8 mouse cellular contexts compared by ENCODE assay signal in the genomic region with DNA sequence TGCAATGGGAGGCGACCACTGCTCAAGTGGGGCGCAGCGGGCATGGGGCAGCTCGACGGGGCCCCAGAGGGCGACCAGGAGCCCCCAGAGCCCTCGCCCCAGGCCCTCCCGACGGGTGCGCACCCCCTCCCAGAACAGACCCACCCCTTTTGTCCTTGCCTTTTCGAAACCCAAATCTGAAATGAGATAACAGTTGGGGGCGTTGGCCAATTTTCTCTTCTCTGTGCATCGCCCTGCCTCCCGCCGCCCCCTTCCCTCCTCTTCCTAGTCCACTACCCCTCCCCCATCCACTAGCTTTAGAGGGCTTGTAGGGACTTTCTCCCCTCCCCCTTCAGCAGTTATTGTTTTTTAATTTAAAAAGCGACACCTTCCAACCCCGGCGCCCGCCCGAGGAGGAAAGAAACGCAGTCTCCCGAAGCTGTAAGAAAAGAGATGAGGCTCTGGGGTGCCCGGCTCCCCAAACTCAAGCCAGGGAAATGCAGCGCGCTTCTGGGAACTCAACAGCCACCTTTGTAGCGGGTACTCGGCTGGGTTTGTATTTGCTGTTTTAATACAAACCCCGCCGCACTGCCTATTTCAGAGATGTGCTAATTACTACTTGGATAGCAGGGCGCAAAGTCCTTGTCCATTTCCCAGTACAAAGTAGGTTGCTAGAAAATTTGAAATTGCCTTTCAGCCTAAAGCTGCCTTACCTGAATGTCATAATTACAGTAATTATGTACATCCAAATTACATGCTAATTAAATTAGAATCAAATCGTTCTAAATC. TPM values are rescaled to one million over a fixed set of nuclear protein-coding genes. Genes with fewer than 3 reads are reported as not detected.
DNase-seq lines count a peak whose midpoint lies in the region; ATAC-seq lines count a peak whose summit lies in the region.

No protein-coding gene starts in this region.

- H3K4me2 ChIP-seq in kidney, embryonic 15.5 days: peak overlapping the region; percentile 39
- peak overlapping the region; percentile 25 for H3K4me2 ChIP-seq in hindbrain, embryonic 16.5 days (ENCODE audit: low read length)
- H3K4me2 ChIP-seq in neural tube, embryonic 12.5 days (replicated peaks): peak overlapping the region; percentile 50

- H3K27ac ChIP-seq in kidney, embryonic 15.5 days: no peak overlapping the region
- 0 out of 2 replicates have a peak overlapping the region, but pooled peaks have one; percentile 9 for H3K27ac ChIP-seq in hindbrain, embryonic 16.5 days (ENCODE audit: low read depth, low read length)
- no peak overlapping the region for H3K27ac ChIP-seq in neural tube, embryonic 12.5 days

- H3K9ac ChIP-seq in kidney, embryonic 15.5 days: no peak overlapping the region
- H3K9ac ChIP-seq in hindbrain, embryonic 16.5 days (ENCODE audit: low read depth, low read length): no peak overlapping the region
- H3K9ac ChIP-seq in neural tube, embryonic 12.5 days: no peak overlapping the region

- H3K4me1 ChIP-seq in kidney, embryonic 15.5 days: peaks cover 40% of the 10 kb centered on the region
- H3K4me1 ChIP-seq in hindbrain, embryonic 16.5 days (ENCODE audit: control insufficient read depth, insufficient read depth, low read depth, low read length): peaks cover 5% of the 10 kb centered on the region
- peaks cover 34% of the 10 kb centered on the region for H3K4me1 ChIP-seq in neural tube, embryonic 12.5 days

- peak overlapping the region; percentile 10 for H3K4me3 ChIP-seq in kidney, embryonic 15.5 days (replicated peaks)
- H3K4me3 ChIP-seq in hindbrain, embryonic 16.5 days (ENCODE audit: low read length): peak overlapping the region; percentile 2; the same call in 1 of the 2 replicates
- peak overlapping the region; percentile 19; the same call in 1 of the 2 replicates for H3K4me3 ChIP-seq in neural tube, embryonic 12.5 days

- no peak for ATAC-seq in kidney, embryonic 15.5 days (replicated peaks; ENCODE audit: low FRiP score)
- ATAC-seq in hindbrain, embryonic 16.5 days: no peak
- ATAC-seq in neural tube, embryonic 12.5 days (ENCODE audit: low FRiP score, low read depth): no peak

- DNase-seq in kidney, postnatal 14 days: no peak
- peak; percentile 58 for DNase-seq in embryo, embryonic 10.5 days (ENCODE audit: low spot score)
- DNase-seq in Muller cell, postnatal 12 days (ENCODE audit: inconsistent ontology term): no peak
- no peak for DNase-seq in layer of hippocampus, adult 9-10 months (ENCODE audit: low spot score)
- DNase-seq in urinary bladder, adult 18-20 months (ENCODE audit: low spot score in 2 of 2): no peak

- H3K9me3 ChIP-seq in kidney, embryonic 15.5 days (replicated peaks): no peaks in the 10 kb centered on the region
- H3K9me3 ChIP-seq in hindbrain, embryonic 16.5 days (ENCODE audit: control insufficient read depth, low read length): no peaks in the 10 kb centered on the region
- H3K9me3 ChIP-seq in neural tube, embryonic 12.5 days: no peaks in the 10 kb centered on the region

- peaks cover 66% of the 10 kb centered on the region for H3K27me3 ChIP-seq in kidney, embryonic 15.5 days
- peaks cover 10% of the 10 kb centered on the region for H3K27me3 ChIP-seq in hindbrain, embryonic 16.5 days (replicated peaks; ENCODE audit: control insufficient read depth, insufficient read depth, low read length)
- peaks cover 53% of the 10 kb centered on the region for H3K27me3 ChIP-seq in neural tube, embryonic 12.5 days (replicated peaks)

- H3K36me3 ChIP-seq in kidney, embryonic 15.5 days: no peaks in the 10 kb centered on the region
- no peaks in the 10 kb centered on the region for H3K36me3 ChIP-seq in hindbrain, embryonic 16.5 days (ENCODE audit: control insufficient read depth, insufficient read depth, low read length)
- no peaks in the 10 kb centered on the region for H3K36me3 ChIP-seq in neural tube, embryonic 12.5 days

- WGBS in kidney, embryonic 15.5 days: 2% methylated on average over 31 of the region's 31 CpGs
- WGBS in hindbrain, embryonic 16.5 days: 1% methylated on average over 27 of the region's 31 CpGs
- 1% methylated on average over 31 of the region's 31 CpGs for WGBS in neural tube, embryonic 12.5 days

RNA-seq across cellular contexts. Expression of gene Sp9, which starts 7.7 kb away (rescaled TPM):
- 0.06 TPM in 1 of 2 replicates, not detected in the other for polyA plus RNA-seq in kidney, embryonic 15.5 days (2015; fragmentation: Nextera tagmentation; extraction: Ambion mirVana)
- 0.35 and 0.96 TPM in 2 replicates for polyA plus RNA-seq in hindbrain, embryonic 16.5 days (2015; fragmentation: Nextera tagmentation; extraction: Ambion mirVana)
- polyA plus RNA-seq in neural tube, embryonic 12.5 days (2016; fragmentation: Nextera tagmentation; extraction: Ambion mirVana): 2.2 and 2.7 TPM in 2 replicates

RNA-seq across cellular contexts. Expression of gene Scrn3, which starts 32.9 kb away (rescaled TPM):
- polyA plus RNA-seq in kidney, embryonic 15.5 days (2015; fragmentation: Nextera tagmentation; extraction: Ambion mirVana): 18.5 TPM in 2 replicates
- 8.2 and 8.4 TPM in 2 replicates for polyA plus RNA-seq in hindbrain, embryonic 16.5 days (2015; fragmentation: Nextera tagmentation; extraction: Ambion mirVana)
- polyA plus RNA-seq in neural tube, embryonic 12.5 days (2016; fragmentation: Nextera tagmentation; extraction: Ambion mirVana): 11.2 and 12.3 TPM in 2 replicates

RNA-seq across cellular contexts. Expression of gene Cir1, which starts 33.0 kb away (rescaled TPM):
- polyA plus RNA-seq in kidney, embryonic 15.5 days (2015; fragmentation: Nextera tagmentation; extraction: Ambion mirVana): 24.5 and 25.8 TPM in 2 replicates
- 20.9 and 23.8 TPM in 2 replicates for polyA plus RNA-seq in hindbrain, embryonic 16.5 days (2015; fragmentation: Nextera tagmentation; extraction: Ambion mirVana)
- 23.9 and 24.6 TPM in 2 replicates for polyA plus RNA-seq in neural tube, embryonic 12.5 days (2016; fragmentation: Nextera tagmentation; extraction: Ambion mirVana)
